Mouse (Mus musculus) MEL (cell line): ENCODE data around the gene Snx29.

Experiments
- BHLHE40 ChIP-seq: IDR thresholded peaks from 2 replicates; pipeline ENCODE4 v1.6.1; 2012; ENCODE audit warnings: low read depth, mild to moderate bottlenecking, inconsistent platforms, low read length, improper control_type of control experiment, borderline replicate concordance
- CHD2 ChIP-seq: IDR thresholded peaks from 2 replicates; pipeline ENCODE4 v1.6.1; 2011; ENCODE audit warnings: low read length, improper control_type of control experiment
- CTCF ChIP-seq, 3 experiments: IDR thresholded peaks in 2 of 3; conservative IDR thresholded peaks in 1 of 3; 2 replicates each; pipeline ENCODE4 v1.5.1; 2011 to 2012; ENCODE audit warnings: low read length in 3 of 3, low read depth in 2 of 3, mild to moderate bottlenecking in 2 of 3, improper control_type of control experiment in 1 of 3, inconsistent platforms in 1 of 3, mixed read lengths in 1 of 3, moderate library complexity in 1 of 3; ENCODE audit not compliant: control insufficient read depth in 1 of 3, insufficient read depth in 1 of 3, poor library complexity in 1 of 3, severe bottlenecking in 1 of 3
- EP300 ChIP-seq, 2 experiments: IDR thresholded peaks; 2 replicates each; pipeline ENCODE4 v1.6.1; 2011; ENCODE audit warnings: improper control_type of control experiment in 2 of 2, low read length in 2 of 2, low read depth in 1 of 2, mild to moderate bottlenecking in 1 of 2
- MAX ChIP-seq: IDR thresholded peaks from 2 replicates; pipeline ENCODE4 v1.6.1; 2011; ENCODE audit warnings: low read length, improper control_type of control experiment
- MAZ ChIP-seq: IDR thresholded peaks from 2 replicates; pipeline ENCODE4 v1.6.1; 2012; ENCODE audit warnings: low read depth, mild to moderate bottlenecking, inconsistent platforms, low read length, improper control_type of control experiment
- POLR2A ChIP-seq, 2 experiments: IDR thresholded peaks; 2 replicates each; pipeline ENCODE4 v1.6.1; 2011 to 2012; ENCODE audit warnings: low read length in 2 of 2, mild to moderate bottlenecking in 2 of 2, control low read depth in 1 of 2, improper control_type of control experiment in 1 of 2, low read depth in 1 of 2, moderate library complexity in 1 of 2; ENCODE audit not compliant: control insufficient read depth in 1 of 2, insufficient read depth in 1 of 2, poor library complexity in 1 of 2
- RCOR1 ChIP-seq: IDR thresholded peaks from 2 replicates; pipeline ENCODE4 v1.6.1; 2012; ENCODE audit warnings: low read depth, mild to moderate bottlenecking, inconsistent platforms, low read length, improper control_type of control experiment
- UBTF ChIP-seq: IDR thresholded peaks from 2 replicates; pipeline ENCODE4 v1.6.1; 2012; ENCODE audit warnings: low read depth, mild to moderate bottlenecking, inconsistent platforms, low read length, improper control_type of control experiment, moderate library complexity, borderline replicate concordance; ENCODE audit not compliant: insufficient read depth
- USF2 ChIP-seq, 2 experiments: IDR thresholded peaks; 2 replicates each; pipeline ENCODE4 v1.6.1; 2011 to 2012; ENCODE audit warnings: improper control_type of control experiment in 2 of 2, low read length in 2 of 2, borderline replicate concordance in 1 of 2, inconsistent platforms in 1 of 2, low read depth in 1 of 2, mild to moderate bottlenecking in 1 of 2; ENCODE audit not compliant: insufficient read depth in 1 of 2

- TF ChIP-seq MAZ = no peak
- TF ChIP-seq CTCF (IDR thresholded peaks at IDR 0.05 in 2 of 3, conservative IDR thresholded peaks at IDR 0.05 in 1 of 3; ENCODE audit: control insufficient read depth in 1 of 3, insufficient read depth in 1 of 3, low read depth in 2 of 3, low read length in 3 of 3, poor library complexity in 1 of 3, severe bottlenecking in 1 of 3) = no peak
- no peak for TF ChIP-seq BHLHE40
- no peak for TF ChIP-seq UBTF
- TF ChIP-seq RCOR1 = no peak
- no peak for TF ChIP-seq CHD2
- TF ChIP-seq POLR2A (IDR thresholded peaks at IDR 0.05; ENCODE audit: control insufficient read depth in 1 of 2, insufficient read depth in 1 of 2, low read depth in 1 of 2, low read length in 2 of 2, poor library complexity in 1 of 2) = no peak
- no peak for TF ChIP-seq EP300 (IDR thresholded peaks at IDR 0.05; ENCODE audit: low read depth in 1 of 2, low read length in 2 of 2)
- no peak for TF ChIP-seq MAX
- no peak for TF ChIP-seq USF2 (IDR thresholded peaks at IDR 0.05; ENCODE audit: borderline replicate concordance in 1 of 2, insufficient read depth in 1 of 2, low read depth in 1 of 2, low read length in 2 of 2)
Measured at GRCm38 (mm10) chr16:11624121-11624520, 301.4 kb downstream of the Snx29 start.
